Mouse (Mus musculus) ES-Bruce4 (cell line): ENCODE data around the gene Prss35.

Source experiments
- CTCF ChIP-seq: IDR thresholded peaks from one replicate; pipeline ENCODE4 v1.8.1; 2011; ENCODE audit warnings: low read depth, low read length
- EP300 ChIP-seq: IDR thresholded peaks from 2 replicates; pipeline ENCODE4 v1.6.1; 2011; ENCODE audit warnings: low read depth, low read length; ENCODE audit not compliant: insufficient read depth

GRCm38 (mm10) chr9:86729811-86730210 lies 13.6 kb upstream of the Prss35 start:
- no peak for TF ChIP-seq CTCF
- TF ChIP-seq EP300 = no peak
